Mouse (Mus musculus): ENCODE results near the gene Vrtn.

Vrtn gene

DNA sequence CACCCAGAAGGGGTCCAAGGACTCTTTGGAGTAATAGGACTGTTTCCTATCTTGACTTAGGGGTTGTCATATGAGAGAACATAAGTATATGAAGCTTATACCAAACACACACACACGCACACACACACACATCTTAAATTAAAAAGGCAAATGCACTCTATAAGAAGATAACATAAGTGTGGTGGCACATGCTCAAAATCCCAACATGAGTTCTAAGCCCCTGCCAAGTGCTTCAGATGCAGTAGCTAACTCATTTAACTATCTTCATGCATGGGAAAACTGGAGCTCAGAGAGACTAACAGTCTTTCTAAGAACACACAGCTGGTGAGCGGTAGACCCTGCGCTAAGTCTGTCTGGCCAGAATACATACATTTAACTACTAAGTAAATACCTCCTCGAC lies 46.7 kb downstream of the Vrtn start:
- DNase-seq (ENCODE audit: low read depth), result no peak

DNA sequence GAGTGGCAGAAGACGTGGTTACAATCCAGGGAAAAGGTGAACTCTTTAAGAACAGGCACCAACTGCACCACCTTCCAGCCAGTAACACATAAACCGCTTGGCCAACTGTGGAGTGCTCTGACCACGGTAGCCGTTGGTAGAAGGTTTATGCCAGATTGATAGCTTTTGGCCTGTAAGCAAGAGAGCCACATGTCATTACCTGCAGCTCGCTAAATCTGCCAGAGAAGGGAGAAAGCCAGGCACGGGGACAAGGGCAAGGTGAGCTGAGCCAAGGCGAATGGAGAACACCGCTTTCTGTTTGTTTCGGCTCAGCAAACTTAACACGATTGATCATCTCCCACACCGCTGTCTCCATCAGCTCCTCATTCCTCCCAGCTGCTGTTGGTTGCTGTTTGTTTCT lies 48.2 kb downstream of the Vrtn start:
- no peak for DNase-seq (ENCODE audit: low read depth)

DNA sequence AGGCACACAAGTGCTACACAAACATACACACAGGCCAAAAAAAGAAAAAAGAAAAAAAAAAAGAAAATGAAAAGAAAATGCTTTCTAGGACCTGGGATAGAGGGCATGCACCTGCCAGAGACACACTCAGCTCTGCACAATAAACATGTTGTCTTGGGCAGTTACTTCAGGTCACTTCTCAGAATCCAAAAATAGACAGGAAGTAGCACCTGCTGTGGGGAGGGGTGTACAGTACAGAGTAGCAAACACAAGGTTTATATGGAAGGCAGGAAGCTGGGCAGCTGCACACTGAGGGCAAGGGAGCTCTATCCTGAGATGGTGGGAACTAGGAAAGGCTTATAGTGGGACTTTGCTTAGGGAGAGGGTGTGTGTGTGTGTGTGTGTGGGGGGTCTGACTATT lies 50.5 kb downstream of the Vrtn start:
- DNase-seq (ENCODE audit: low read depth), result no peak

DNA sequence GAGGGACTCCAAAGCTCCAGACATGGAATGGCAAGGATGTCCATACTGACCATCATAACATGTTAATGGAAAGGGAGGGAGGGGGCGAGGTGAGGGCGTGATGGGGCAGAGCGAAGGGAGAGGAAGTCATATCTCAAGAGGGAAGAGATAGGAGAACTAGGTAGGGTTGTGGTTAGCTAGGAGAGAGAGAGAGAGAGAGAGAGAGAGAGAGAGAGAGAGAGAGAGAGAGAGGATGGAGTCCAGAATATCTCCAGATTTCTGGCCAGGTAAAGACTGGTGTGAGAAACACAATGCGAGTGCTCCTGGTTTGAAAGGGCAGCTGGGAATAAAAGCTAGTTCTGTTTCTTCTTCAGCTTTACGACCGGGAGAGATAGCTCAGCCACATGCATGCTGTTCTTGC lies 51.3 kb downstream of the Vrtn start:
- no peak for DNase-seq (ENCODE audit: low read depth)

DNA sequence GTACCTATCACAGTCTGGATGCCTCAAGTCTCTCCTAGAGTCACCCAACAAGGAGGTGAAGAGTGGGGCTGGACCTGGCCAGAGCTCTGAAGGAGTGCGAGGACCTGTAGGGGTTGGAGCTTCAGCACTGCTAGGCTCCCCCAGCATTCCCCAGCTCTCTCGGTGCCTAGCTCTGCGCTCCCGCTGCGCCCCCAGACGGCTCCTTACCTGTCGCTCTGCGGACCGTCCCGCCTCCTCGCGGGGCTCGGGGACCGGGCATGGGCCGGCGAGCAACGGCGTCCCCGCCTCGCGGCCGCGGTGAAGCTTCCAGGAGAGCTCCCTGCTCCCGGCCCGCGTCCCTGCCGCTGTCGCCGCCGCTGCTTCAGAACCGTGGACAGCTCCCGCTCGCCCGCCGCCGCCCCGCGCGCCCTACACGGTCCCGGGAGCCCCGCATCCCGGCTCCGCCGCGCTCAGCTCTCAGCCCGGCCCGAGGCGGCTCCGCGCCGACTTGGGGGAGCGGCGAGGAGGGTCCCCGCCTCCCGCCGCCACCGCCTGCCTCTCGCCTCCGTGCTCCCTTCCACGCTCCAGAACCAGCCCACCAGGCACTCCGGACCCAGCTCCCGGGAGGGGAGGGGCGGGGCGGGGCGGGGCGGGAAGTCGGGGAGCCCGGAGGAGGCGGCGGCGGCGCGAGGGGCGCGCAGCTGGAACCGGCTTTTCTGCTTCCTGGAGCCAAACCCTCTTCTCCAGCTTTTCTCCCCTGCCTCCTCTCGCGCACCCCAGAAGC lies 57.7 kb downstream of the Vrtn start, which contains the start of gene Syndig1l:
TSS of gene Syndig1l (minus strand) at position 513 of the 763 bp plus-strand sequence.
- DNase-seq (ENCODE audit: low read depth), result no peak
